Mouse (Mus musculus): ENCODE measurements around the gene Snrpd3.
"Not testable (repeated sequence)": the region's sequence is repeated elsewhere in the genome, so short reads cannot be mapped to it uniquely, and the experiment has no call there.

- not testable (repeated sequence) for TF ChIP-seq CTCF (conservative IDR thresholded peaks at IDR 0.05; ENCODE audit: low read length); POU5F1 (IDR thresholded peaks at IDR 0.05; ENCODE audit: borderline replicate concordance, low read length); NANOG (IDR thresholded peaks at IDR 0.05; ENCODE audit: borderline replicate concordance, low read length)
These were observed 8.1 kb downstream of the Snrpd3 start for GRCm38 (mm10) chr10:75525450-75525849.
